ENCODE assay signal across 13 mouse cellular contexts in genomic region chr17:74322400-74323054, GRCm38 (mm10). TPM values are rescaled to one million over a fixed set of nuclear protein-coding genes. Genes with fewer than 3 reads are reported as not detected.
DNase-seq lines count a peak whose midpoint lies in the region; ATAC-seq and TF ChIP-seq lines count a peak whose summit lies in the region.
"Had no signal": no experiment of that assay in that cellular context is flagged by ENCODE, and none has a peak within 500 bp of the region (broad histone marks: within the 10 kb centered on the region; RNA-seq: fewer than 3 reads in every experiment).

No protein-coding gene starts in this region.

- no peak overlapping the region for H3K9ac ChIP-seq in embryonic facial prominence, embryonic 11.5 days (replicated peaks; ENCODE audit: low read length)
- no peak overlapping the region for H3K9ac ChIP-seq in liver, embryonic 16.5 days (ENCODE audit: low read depth, low read length)
- H3K9ac ChIP-seq: limb, embryonic 12.5 days had no signal

- DNase-seq in embryonic facial prominence, embryonic 11.5 days (ENCODE audit: low spot score): peak; percentile 23
- no peak for DNase-seq in embryonic facial prominence, embryonic 10.5 days (ENCODE audit: low spot score)
- no peak for DNase-seq in lung, adult 2 months
- no peak for DNase-seq in lung, postnatal 25 days (ENCODE audit: low spot score)
- DNase-seq in thymus, postnatal 14 days: peak; percentile 41
- DNase-seq in MN1 (ENCODE audit: low spot score): no peak
- no peak for DNase-seq in urinary bladder, postnatal 4 days (ENCODE audit: low spot score in 2 of 2)
- DNase-seq: adrenal gland, postnatal 14 days; cerebellum, postnatal 36 days; kidney, postnatal 10 days had no signal

- TF ChIP-seq POLR2A in lung, adult 2 months (IDR thresholded peaks at IDR 0.05; ENCODE audit: borderline replicate concordance, extremely low read depth, low read depth, low read length): no peak

- no peak overlapping the region for H3K4me3 ChIP-seq in embryonic facial prominence, embryonic 11.5 days (ENCODE audit: low read depth, low read length)
- H3K4me3 ChIP-seq in embryonic facial prominence, embryonic 10.5 days: no peak overlapping the region
- no peak overlapping the region for H3K4me3 ChIP-seq in lung, adult 2 months (replicated peaks; ENCODE audit: extremely low read depth, low read depth, low read length)
- no peak overlapping the region for H3K4me3 ChIP-seq in liver, embryonic 16.5 days (ENCODE audit: low read depth, low read length)
- H3K4me3 ChIP-seq: limb, embryonic 12.5 days had no signal

- H3K27ac ChIP-seq in embryonic facial prominence, embryonic 11.5 days (replicated peaks; ENCODE audit: low read depth, low read length): no peak overlapping the region
- H3K27ac ChIP-seq in embryonic facial prominence, embryonic 10.5 days (replicated peaks): no peak overlapping the region
- H3K27ac ChIP-seq in liver, embryonic 16.5 days (ENCODE audit: low read length): no peak overlapping the region
- H3K27ac ChIP-seq: limb, embryonic 12.5 days had no signal

- 53% methylated on average over 5 of the region's 5 CpGs for WGBS in embryonic facial prominence, embryonic 11.5 days
- 57% methylated on average over 5 of the region's 5 CpGs for WGBS in embryonic facial prominence, embryonic 10.5 days
- 46% methylated on average over 5 of the region's 5 CpGs for WGBS in lung, adult 2 months
- WGBS in liver, embryonic 16.5 days (ENCODE audit: insufficient replicate concordance): 31% methylated on average over 5 of the region's 5 CpGs

- peak; percentile 38; the same call in 1 of the 2 replicates for TF ChIP-seq CTCF in lung, adult 2 months (IDR thresholded peaks at IDR 0.05; ENCODE audit: insufficient read depth, low read length)

- H3K27me3 ChIP-seq in embryonic facial prominence, embryonic 11.5 days (ENCODE audit: control insufficient read depth, insufficient read depth, low read length): no peaks in the 10 kb centered on the region
- H3K27me3 ChIP-seq in embryonic facial prominence, embryonic 10.5 days (replicated peaks; ENCODE audit: low read depth, poor library complexity, severe bottlenecking): no peaks in the 10 kb centered on the region
- no peaks in the 10 kb centered on the region for H3K27me3 ChIP-seq in liver, embryonic 16.5 days (ENCODE audit: control insufficient read depth, insufficient read depth, low read depth, low read length)
- H3K27me3 ChIP-seq: limb, embryonic 12.5 days had no signal

- no peaks in the 10 kb centered on the region for H3K36me3 ChIP-seq in embryonic facial prominence, embryonic 11.5 days (replicated peaks; ENCODE audit: control insufficient read depth, insufficient read depth, low read depth, low read length)
- H3K36me3 ChIP-seq in embryonic facial prominence, embryonic 10.5 days (replicated peaks): no peaks in the 10 kb centered on the region
- no peaks in the 10 kb centered on the region for H3K36me3 ChIP-seq in liver, embryonic 16.5 days (ENCODE audit: control insufficient read depth, insufficient read depth)
- H3K36me3 ChIP-seq: limb, embryonic 12.5 days had no signal

- H3K9me3 ChIP-seq in embryonic facial prominence, embryonic 11.5 days (replicated peaks; ENCODE audit: control insufficient read depth, low read length): no peaks in the 10 kb centered on the region
- no peaks in the 10 kb centered on the region for H3K9me3 ChIP-seq in embryonic facial prominence, embryonic 10.5 days
- no peaks in the 10 kb centered on the region for H3K9me3 ChIP-seq in liver, embryonic 16.5 days (replicated peaks; ENCODE audit: control insufficient read depth, low read length)
- H3K9me3 ChIP-seq: limb, embryonic 12.5 days had no signal

- no peak overlapping the region for H3K4me2 ChIP-seq in embryonic facial prominence, embryonic 11.5 days (ENCODE audit: low read depth, low read length)
- H3K4me2 ChIP-seq in liver, embryonic 16.5 days (ENCODE audit: low read depth, low read length): no peak overlapping the region
- H3K4me2 ChIP-seq: limb, embryonic 12.5 days had no signal

- no peak for ATAC-seq in embryonic facial prominence, embryonic 11.5 days (replicated peaks; ENCODE audit: insufficient number of reproducible peaks, low FRiP score, low TSS enrichment, low read depth)
- ATAC-seq in liver, embryonic 16.5 days (ENCODE audit: low read depth): peak; percentile 35
- ATAC-seq: forebrain, embryonic 16.5 days had no signal

- no peaks in the 10 kb centered on the region for H3K4me1 ChIP-seq in embryonic facial prominence, embryonic 11.5 days (ENCODE audit: control insufficient read depth, insufficient read depth, low read length)
- no peaks in the 10 kb centered on the region for H3K4me1 ChIP-seq in embryonic facial prominence, embryonic 10.5 days
- H3K4me1 ChIP-seq in lung, adult 2 months (ENCODE audit: control insufficient read depth, insufficient read depth, low read length): no peaks in the 10 kb centered on the region
- H3K4me1 ChIP-seq in liver, embryonic 16.5 days (ENCODE audit: control insufficient read depth, low read depth, low read length): no peaks in the 10 kb centered on the region
- H3K4me1 ChIP-seq: limb, embryonic 12.5 days had no signal

RNA-seq across cellular contexts. Expression of gene Dpy30, which starts 1.2 kb away (rescaled TPM):
- 276 and 302 TPM in 2 replicates for polyA plus RNA-seq in embryonic facial prominence, embryonic 11.5 days (2014; fragmentation: Nextera tagmentation; extraction: Ambion mirVana)
- polyA plus RNA-seq in embryonic facial prominence, embryonic 10.5 days (2016; fragmentation: Nextera tagmentation; extraction: Ambion mirVana): 287 and 298 TPM in 2 replicates
- 23.5 and 28.7 TPM in 2 replicates for polyA plus RNA-seq in lung, adult 2 months (2012; rRNA removed)
- polyA plus RNA-seq in liver, embryonic 16.5 days (2015; fragmentation: Nextera tagmentation; extraction: Ambion mirVana): 91.7 and 107 TPM in 2 replicates

RNA-seq across cellular contexts. Expression of gene Spast, which starts 16.3 kb away (rescaled TPM):
- polyA plus RNA-seq in embryonic facial prominence, embryonic 11.5 days (2014; fragmentation: Nextera tagmentation; extraction: Ambion mirVana): 34.1 and 41.3 TPM in 2 replicates
- 17.0 and 18.0 TPM in 2 replicates for polyA plus RNA-seq in embryonic facial prominence, embryonic 10.5 days (2016; fragmentation: Nextera tagmentation; extraction: Ambion mirVana)
- polyA plus RNA-seq in lung, adult 2 months (2012; rRNA removed): 5.1 and 5.9 TPM in 2 replicates
- 4.2 and 4.3 TPM in 2 replicates for polyA plus RNA-seq in liver, embryonic 16.5 days (2015; fragmentation: Nextera tagmentation; extraction: Ambion mirVana)

RNA-seq across cellular contexts. Expression of gene Memo1, which starts 27.2 kb away (rescaled TPM):
- 85.4 and 88.7 TPM in 2 replicates for polyA plus RNA-seq in embryonic facial prominence, embryonic 11.5 days (2014; fragmentation: Nextera tagmentation; extraction: Ambion mirVana)
- 89.3 and 94.8 TPM in 2 replicates for polyA plus RNA-seq in embryonic facial prominence, embryonic 10.5 days (2016; fragmentation: Nextera tagmentation; extraction: Ambion mirVana)
- 18.2 and 23.3 TPM in 2 replicates for polyA plus RNA-seq in lung, adult 2 months (2012; rRNA removed)
- 82.5 and 86.5 TPM in 2 replicates for polyA plus RNA-seq in liver, embryonic 16.5 days (2015; fragmentation: Nextera tagmentation; extraction: Ambion mirVana)

Comparison
In these comparisons a context has a peak if more than half of its experiments do, and no peak if none do; other contexts are left out.
1. DNase-seq: peak in embryonic facial prominence, embryonic 11.5 days (single experiment) and thymus, postnatal 14 days (single experiment); none in embryonic facial prominence, embryonic 10.5 days (single experiment), lung, adult 2 months (single experiment), lung, postnatal 25 days (single experiment), MN1 (single experiment) and urinary bladder, postnatal 4 days (0 of 2).